Mouse (Mus musculus) spleen, postnatal 10 days (tissue): ENCODE results near the gene Pramef20.
A peak's percentile ranks its signal among the peaks of the same experiment; 100 is the strongest.
"Not testable (repeated sequence)": the region's sequence is repeated elsewhere in the genome, so short reads cannot be mapped to it uniquely, and the experiment has no call there.

Experiments
- DNase-seq, 2 experiments: peaks; one replicate each; pipeline ENCODE4 v3.0.0; 2021 to 2022; ENCODE audit warnings: low spot score in 2 of 2

The Pramef20 gene

DNA sequence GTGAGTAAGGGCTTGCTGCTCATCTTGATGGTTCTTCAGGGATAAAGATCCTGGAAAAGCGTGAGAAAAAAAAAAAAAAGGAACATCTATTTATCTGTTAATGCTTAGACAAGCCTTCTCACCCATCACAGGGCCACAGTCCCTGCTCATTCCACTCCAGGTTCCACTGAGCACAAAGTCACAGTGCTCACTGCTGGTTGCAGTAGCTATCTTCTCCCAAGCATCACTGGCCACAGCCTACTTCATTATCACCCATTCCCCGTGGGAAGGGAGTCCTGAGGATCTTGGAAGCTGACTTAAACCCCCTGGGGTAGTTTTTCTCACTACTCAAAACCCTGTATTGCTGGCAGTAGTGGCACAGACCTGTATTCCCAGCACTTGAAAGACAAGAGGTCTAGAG lies at the start of gene Pramef20:
Gene Pramef20, minus strand, starts transcription at position 23 of the 400 bp plus-strand sequence.
- no peak for DNase-seq

DNA sequence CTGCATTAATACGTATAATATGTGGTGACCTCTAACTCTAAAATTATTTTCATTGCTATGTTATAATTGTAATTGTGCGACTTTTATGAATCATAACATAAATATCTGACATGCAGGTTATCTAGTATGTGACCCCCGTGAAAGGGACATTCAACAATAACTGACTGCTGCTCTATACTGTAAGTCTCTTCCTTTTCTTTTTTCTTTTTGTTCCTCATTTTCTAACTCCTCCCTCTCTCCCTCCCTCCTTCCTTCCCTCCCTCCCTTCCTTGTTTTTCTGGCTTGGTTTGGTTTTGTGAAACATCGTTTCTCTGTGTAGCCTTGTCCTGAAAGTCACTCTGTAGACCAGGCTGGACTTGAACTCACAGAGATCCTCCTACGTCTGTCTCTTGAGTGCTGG lies 46.9 kb upstream of the Pramef20 start:
- DNase-seq: no peak

DNA sequence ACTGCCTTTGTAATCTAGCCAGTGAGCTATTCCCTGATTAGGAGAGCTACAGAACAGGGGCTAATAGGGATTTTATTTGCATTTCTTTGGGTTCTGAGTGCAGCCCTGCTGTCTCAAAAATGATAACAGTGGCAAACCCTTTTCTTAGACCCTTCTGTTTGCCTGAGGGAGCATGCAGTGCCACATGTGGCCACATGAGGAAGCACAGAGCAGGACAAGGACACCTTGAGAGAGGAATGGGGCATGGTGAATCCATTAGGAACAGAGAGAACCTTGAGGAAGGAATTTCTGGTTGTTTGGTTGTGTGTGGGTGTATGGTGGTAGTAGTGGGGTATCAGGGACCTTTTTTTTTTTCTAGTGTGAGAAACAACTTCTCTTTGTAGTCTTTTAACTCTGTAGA lies 42.9 kb upstream of the Pramef20 start:
- no peak for DNase-seq

DNA sequence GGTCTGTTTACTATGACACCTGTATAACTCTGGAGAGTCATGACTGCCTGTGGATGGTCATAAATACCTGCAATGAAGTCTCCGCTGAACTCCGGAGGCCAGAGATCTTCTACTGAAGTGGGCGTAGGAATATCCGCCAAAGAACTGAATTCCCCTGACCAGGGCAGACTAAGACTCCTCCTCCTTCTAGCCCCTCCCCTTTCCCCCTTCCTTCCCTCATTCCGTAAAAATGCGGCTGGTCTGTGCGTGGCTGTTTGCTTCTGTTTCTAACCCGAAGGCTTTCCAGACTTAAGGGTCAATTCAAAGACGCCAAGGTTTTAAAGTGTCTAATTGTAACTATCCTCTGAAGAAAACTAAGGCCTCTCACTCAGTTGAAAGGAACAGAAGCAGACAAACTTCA lies 30.6 kb upstream of the Pramef20 start, which contains the start of gene Pramef12:
Gene Pramef12, minus strand, starts transcription at position 175 of the 400 bp plus-strand sequence.
- no peak for DNase-seq

DNA sequence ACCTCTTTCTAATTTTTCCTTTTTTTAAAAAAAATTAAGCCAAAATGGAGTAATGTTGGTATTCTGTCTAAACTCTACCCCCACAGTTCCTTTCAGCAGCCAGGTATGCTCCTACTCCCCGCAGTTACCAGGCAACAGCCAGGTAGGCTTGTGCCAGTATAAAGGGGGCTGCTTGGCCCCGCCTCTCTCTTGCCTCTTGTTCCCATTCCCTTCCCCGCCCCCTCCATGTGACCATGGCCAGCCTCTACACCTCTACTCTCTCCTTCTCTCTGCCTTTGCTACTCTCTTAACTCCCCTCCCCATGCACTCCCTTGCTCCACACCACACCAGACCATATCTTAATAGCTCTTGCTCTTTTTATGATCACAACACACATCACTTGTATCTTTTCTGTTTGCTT lies 28.5 kb upstream of the Pramef20 start:
- DNase-seq: no peak

DNA sequence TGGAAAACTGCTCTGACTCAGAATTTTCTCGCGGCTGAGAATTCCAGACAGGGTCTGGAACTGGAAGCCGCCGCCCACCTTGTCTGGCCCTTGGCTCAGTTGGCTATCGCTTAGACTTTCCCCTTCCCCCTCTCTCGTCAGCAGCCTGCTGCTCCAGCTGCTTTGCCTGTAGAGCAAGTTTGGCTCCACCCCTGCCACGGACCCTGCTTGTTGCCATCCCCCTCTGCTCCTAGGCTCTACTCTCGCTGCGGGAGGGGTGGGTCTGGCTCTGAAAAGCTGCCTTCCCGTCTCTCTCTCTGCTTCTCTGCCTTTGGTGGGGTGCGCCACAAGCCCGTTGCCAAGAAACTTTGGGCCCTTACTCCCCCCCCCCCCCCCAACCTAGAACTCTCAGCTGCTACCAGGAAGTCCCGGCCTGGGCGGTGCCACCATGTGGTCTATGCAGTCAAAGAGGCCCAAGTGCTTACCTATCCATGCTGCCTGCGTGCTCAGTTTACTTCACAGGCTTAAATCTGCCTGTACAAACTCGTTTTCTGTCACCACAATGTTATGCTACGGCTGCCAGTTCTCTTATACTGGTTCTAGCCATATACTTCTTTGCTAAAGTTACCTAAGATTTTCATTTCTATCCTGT lies 26.8 kb upstream of the Pramef20 start:
- peak in 1 of 2 experiments; percentile 16 for DNase-seq

DNA sequence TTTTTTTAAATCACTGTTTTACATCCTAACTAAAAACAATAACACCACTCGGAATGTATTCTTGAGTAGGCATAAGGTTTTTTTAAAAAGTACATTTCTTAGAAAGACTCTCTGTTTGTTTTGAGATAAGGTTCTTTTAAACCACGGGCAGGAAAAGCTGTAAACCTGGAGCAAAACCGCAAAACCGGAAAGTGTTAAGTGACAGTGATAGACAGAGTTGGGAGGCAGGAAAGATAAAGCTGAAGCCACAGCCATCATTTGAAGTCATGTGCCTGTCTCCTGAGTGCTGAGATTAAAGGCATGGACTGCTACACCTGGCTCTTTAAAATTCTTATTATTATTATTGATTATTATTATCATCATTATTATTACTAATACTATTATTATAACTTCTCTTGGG lies 25.0 kb upstream of the Pramef20 start:
- DNase-seq: no peak

DNA sequence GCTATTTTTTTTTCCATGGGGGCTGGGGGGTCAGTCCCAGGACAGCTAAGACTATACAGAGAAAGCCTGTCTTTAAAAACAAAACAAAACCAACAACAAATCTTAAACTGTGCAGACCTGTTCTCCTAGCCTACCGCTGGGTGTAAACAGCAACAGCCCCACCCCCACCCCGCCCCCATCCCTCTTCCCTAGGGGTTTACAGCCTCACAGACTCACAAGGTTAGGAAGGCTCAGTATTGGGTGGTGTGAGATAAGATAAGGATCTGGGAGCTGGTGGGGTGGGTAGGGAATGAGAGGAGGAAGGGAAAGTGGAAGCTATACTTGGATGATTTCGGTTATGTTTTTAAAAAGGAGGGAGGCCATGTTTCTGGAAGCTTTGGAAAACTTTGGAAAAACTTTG lies 18.6 kb upstream of the Pramef20 start:
- DNase-seq: no peak

DNA sequence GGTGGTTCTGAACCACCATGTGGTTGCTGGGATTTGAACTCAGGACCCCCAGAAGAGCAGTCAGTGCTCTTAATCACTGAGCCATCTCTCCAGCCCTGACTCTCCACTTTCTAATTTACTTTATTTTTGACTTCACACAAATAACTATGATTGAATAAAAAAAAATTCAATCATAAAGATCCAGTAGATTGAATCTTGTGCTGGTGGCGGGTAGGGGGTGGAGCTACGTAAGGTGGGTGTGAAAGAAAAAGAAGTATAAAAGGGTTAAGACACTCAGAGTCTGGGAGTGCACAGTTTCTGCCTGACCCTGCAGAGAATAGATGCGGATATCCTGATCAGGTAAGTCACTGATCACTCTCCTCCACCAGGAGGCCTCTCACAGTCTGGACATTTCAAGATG lies 20.1 kb downstream of the Pramef20 start, which contains the start of gene Gm13119:
Gene Gm13119, plus strand, starts transcription at position 301 of the 400 bp plus-strand sequence.
- DNase-seq: not testable (repeated sequence)

DNA sequence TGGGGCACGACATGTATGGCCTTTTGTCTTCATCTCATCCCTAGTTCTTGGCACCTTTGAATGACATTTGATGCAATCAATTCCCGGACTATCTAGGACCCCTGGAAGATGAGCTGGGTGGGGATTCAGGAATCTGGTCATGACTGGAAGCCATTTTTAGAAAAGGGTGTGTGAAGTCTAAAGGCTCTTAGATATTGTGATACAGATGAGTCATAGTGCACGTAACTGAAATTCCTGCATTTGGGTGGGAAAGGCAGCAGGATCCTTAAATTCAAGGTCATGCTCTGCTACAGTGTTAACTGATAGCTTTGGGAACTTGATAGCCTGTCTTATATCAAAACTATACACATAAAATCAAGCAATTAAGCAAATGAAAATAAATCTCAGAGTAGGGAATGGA lies 41.9 kb downstream of the Pramef20 start:
- not testable (repeated sequence) for DNase-seq

DNA sequence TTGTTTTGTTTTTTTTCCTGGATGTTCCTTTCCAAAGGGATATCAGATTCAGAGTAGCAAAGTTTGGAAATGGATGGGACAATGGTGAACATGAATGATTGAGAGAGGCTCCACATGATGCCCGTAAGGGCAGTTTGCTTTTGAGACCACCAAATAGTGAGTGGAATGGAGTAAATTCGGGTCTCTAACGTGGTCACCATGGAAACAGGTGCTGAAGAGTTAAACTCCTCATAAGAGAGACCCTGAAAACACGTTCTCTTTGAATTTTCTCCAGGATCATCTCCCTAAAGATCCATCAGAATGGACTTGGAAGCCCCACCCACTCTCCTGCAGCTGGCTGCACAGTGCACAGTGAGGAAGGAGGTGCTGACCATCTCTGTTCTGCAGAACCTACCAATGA lies 47.8 kb downstream of the Pramef20 start, which contains the start of gene Gm13128:
Gene Gm13128, plus strand, starts transcription at position 301 of the 400 bp plus-strand sequence.
- DNase-seq: not testable (repeated sequence)
